Mouse (Mus musculus): ENCODE results near the gene Wnk1.

The Wnk1 gene

DNA sequence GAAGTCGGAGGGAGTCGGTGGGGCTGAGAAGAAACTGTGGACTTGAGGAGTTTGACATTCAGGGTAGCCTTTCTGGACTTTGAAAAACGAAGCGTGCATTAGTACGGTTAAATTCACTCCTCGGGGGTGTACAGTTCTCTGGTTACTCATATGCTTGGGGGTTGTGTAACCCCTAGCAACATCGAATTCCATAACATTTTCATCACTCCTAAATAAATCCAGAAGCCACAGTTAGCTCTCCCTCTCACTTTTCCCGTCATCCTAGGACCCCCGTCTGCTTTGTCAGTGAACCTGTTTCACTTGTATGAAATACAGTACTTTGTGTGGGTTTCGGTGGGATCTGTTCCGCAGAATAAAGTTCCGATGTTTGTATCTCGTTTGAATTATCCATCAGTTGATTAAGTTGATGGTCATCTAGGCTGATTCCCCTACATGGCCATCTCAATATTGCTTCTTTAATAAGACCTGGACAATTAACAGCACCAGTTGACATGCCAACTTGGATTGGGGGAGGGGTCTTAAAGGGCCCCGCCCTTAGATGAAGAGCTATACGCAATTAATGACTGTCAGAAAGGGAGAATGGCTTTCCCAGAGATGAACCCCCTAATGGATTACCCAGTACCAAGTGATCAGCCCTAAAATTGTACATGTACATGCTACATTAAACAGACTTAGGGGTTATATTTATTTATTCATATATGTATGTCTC lies 135.2 kb downstream of the Wnk1 start:
- DNase-seq, result no peak

GRCm38 (mm10) chr6:119902204-119903080 lies 136.0 kb downstream of the Wnk1 start, which contains the start of gene Rad52:
TSS of gene Rad52 (plus strand) at chr6:119902698.
- peak; percentile 93 to 94 for DNase-seq

- no peak for DNase-seq
Observed at GRCm38 (mm10) chr6:119892711-119893110, 145.8 kb downstream of the Wnk1 start.

GRCm38 (mm10) chr6:119883151-119883550 lies 155.3 kb downstream of the Wnk1 start:
- DNase-seq, result no peak
